Mouse (Mus musculus) ES-E14 (cell line): Measurements from ENCODE around the gene Lrrc23.

ENCODE experiments used
- CHD2 ChIP-seq: IDR thresholded peaks from 2 replicates; pipeline ENCODE4 v1.6.1; 2014; ENCODE audit warnings: mild to moderate bottlenecking, low read depth, low read length, inconsistent platforms
- HCFC1 ChIP-seq: IDR thresholded peaks from 2 replicates; pipeline ENCODE4 v1.6.1; 2012; ENCODE audit warnings: low read length, inconsistent platforms, borderline replicate concordance; ENCODE audit not compliant: insufficient read depth
- MAFK ChIP-seq: IDR thresholded peaks from 2 replicates; pipeline ENCODE4 v1.6.1; 2014; ENCODE audit warnings: mild to moderate bottlenecking, low read depth, low read length, inconsistent platforms; ENCODE audit not compliant: insufficient read depth

DNA sequence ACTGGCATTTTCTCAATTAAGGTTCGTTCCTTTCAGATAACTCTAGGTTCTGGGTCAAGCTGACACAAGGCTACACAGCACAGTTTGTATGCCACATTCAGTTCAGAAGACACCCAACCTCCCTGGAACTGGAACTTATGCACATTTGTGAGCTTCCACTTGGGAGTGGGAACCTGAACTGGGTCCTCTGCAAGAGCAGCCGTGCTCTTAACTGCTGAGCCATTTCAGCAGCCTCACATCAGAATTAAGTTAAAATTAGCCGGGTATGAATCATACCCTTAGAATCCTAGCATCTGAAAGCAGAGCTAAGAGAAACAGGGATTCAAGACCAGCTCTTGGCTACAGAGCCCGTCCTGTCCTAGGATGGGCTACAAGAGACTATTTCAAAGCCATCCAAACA lies 27.8 kb upstream of the Lrrc23 start:
- TF ChIP-seq HCFC1, result no peak
- TF ChIP-seq CHD2, result no peak
- TF ChIP-seq MAFK, result no peak
